Mouse (Mus musculus) embryonic facial prominence, embryonic 12.5 days (tissue): ENCODE results near the gene Olfr545. TPM values are rescaled to one million over a fixed set of nuclear protein-coding genes. Genes with fewer than 3 reads are reported as not detected.

Experiments used
- ATAC-seq: fragments of 200-750 bp; cut with Nextera tagmentation; 2 replicates; pipeline ENCODE4 v1.8.0; 2017; ENCODE audit not compliant: insufficient number of reproducible peaks, insufficient read depth, low FRiP score, low TSS enrichment
- H3K27ac ChIP-seq: fragments of 300-500 bp; sonication (generic); 2 replicates; pipeline ENCODE4 v1.5.1; 2016; ENCODE audit warnings: mild to moderate bottlenecking
- H3K27me3 ChIP-seq: fragments of 300-500 bp; sonication (generic); 2 replicates; pipeline ENCODE4 v1.6.1; 2016; ENCODE audit warnings: mild to moderate bottlenecking, moderate library complexity
- H3K36me3 ChIP-seq: fragments of 300-500 bp; sonication (generic); 2 replicates; pipeline ENCODE4 v1.6.1; 2016; ENCODE audit warnings: mild to moderate bottlenecking
- H3K4me1 ChIP-seq: fragments of 300-500 bp; sonication (generic); 2 replicates; pipeline ENCODE4 v1.6.1; 2016
- H3K4me2 ChIP-seq: fragments of 300-500 bp; sonication (generic); replicated peaks from 2 replicates; pipeline ENCODE4 v1.6.1; 2016; ENCODE audit warnings: mild to moderate bottlenecking, moderate library complexity
- H3K4me3 ChIP-seq: fragments of 300-500 bp; sonication (generic); 2 replicates; pipeline ENCODE4 v1.5.1; 2016; ENCODE audit warnings: mild to moderate bottlenecking
- H3K9ac ChIP-seq: fragments of 300-500 bp; sonication (generic); 2 replicates; pipeline ENCODE4 v1.6.1; 2016; ENCODE audit warnings: mild to moderate bottlenecking, moderate library complexity
- H3K9me3 ChIP-seq: fragments of 300-500 bp; sonication (generic); 2 replicates; pipeline ENCODE4 v1.6.1; 2016; ENCODE audit warnings: mild to moderate bottlenecking, moderate library complexity
- WGBS: fragments of 180-500 bp; shearing (Covaris S2); methylation state at CpG from one replicate; pipeline ENCODE4 v1.1.7; 2016; 5-methylcytosine and 5-hydroxymethylcytosine counted together
- polyA plus RNA-seq: library from polyadenylated mRNA; unstranded; fragments of >200 nt; fragmentation: Nextera tagmentation; extraction: Ambion mirVana; gene quantifications from 2 replicates; pipeline ENCODE4 v1.2.1, GENCODE M21; 2016

The Olfr545 gene
- 0.13 and 0.14 TPM in 2 replicates for polyA plus RNA-seq

DNA sequence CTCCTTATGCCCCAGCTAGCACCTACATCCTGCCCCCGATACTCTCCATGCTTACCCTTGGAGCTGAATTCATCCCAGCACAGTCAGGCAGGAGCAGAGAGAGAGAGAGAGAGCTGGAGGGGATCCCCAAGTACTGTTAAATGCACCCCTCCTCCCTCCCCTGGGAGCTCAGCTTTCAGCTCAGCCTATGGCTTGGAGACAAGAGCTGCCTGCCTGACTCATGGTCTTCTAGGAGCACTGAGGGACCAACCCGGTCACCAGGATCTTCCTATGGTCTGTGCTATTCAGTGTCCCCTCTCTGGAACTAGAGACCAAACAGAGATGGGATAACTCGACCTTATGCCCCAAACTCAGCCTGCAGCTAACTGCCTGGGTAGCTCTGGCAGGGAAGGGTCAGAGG is at the start of gene Olfr545:
Olfr545 (minus strand) TSS at position 101 of the 400 bp plus-strand sequence.
- Histone ChIP-seq H3K4me3 (no peak within 1 kb of the TSS), H3K4me1 (no peaks in the 10 kb centered on the region), H3K9me3 (no peaks in the 10 kb centered on the region), H3K4me2 (no peak within 1 kb of the TSS), H3K36me3 (no peaks in the 10 kb centered on the region), H3K9ac (no peak within 1 kb of the TSS), H3K27ac (no peak within 1 kb of the TSS), H3K27me3 (no peaks in the 10 kb centered on the region)
- WGBS: 71% methylated on average over 3 of the region's 3 CpGs
- 0 out of 2 replicates have a peak, but pooled peaks have one; percentile 7 for ATAC-seq

DNA sequence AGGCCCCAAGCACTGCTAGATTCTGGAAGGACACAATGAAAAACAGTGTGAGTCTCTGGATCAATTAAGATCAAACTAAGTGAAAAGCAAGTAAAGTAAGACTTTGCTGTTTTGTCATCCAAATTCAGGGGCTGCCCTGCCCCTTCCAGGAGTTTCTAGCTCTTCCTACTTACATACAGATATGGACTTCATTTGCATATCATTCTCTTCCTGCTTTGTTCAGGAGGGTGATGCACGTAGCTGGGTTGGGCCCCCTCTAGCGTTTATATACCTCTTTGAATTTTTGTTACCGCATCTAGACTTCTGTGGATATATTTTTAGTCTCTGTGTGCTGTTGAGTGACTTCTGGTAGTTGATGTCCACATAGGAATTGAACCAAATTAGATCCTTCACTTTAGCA is 41.9 kb upstream of the Olfr545 start:
- WGBS: 73% methylated on average over 3 of the region's 3 CpGs
- no peak for ATAC-seq
- Histone ChIP-seq H3K4me2 (no peak overlapping the region), H3K36me3 (no peaks in the 10 kb centered on the region), H3K27me3 (no peaks in the 10 kb centered on the region), H3K27ac (no peak overlapping the region), H3K4me1 (no peaks in the 10 kb centered on the region), H3K4me3 (no peak overlapping the region), H3K9ac (no peak overlapping the region), H3K9me3 (no peaks in the 10 kb centered on the region)

DNA sequence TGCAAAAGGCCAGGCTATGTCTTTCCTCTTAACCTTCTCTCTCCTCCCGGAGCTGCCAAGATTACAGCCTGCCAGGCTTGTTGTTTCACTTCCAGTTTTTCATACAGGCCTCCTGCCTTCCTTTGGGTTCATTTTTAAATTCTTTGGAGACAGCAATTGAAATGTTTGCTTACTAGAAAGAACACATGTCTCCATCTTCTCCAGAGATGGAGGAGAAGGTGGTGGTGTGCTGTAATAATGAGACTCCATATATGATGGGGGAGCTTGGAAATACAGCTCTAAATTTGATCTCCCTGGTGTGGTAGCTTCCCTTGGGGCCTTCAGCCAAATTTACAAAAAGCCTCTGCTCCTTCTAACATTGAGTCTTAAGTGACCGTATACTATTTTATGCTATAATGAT is 41.2 kb upstream of the Olfr545 start, which contains the start of gene Olfr548-ps1:
Olfr548-ps1 (plus strand) TSS at position 301 of the 400 bp plus-strand sequence.
- WGBS: 74% methylated on average over 2 of the region's 2 CpGs
- H3K27me3 ChIP-seq: no peaks in the 10 kb centered on the region
- H3K4me1 ChIP-seq: no peaks in the 10 kb centered on the region
- ATAC-seq: no peak
- no peak within 1 kb of the TSS for H3K9ac ChIP-seq
- H3K4me3 ChIP-seq: no peak within 1 kb of the TSS
- no peaks in the 10 kb centered on the region for H3K9me3 ChIP-seq
- no peaks in the 10 kb centered on the region for H3K36me3 ChIP-seq
- H3K27ac ChIP-seq: no peak within 1 kb of the TSS
- no peak within 1 kb of the TSS for H3K4me2 ChIP-seq

DNA sequence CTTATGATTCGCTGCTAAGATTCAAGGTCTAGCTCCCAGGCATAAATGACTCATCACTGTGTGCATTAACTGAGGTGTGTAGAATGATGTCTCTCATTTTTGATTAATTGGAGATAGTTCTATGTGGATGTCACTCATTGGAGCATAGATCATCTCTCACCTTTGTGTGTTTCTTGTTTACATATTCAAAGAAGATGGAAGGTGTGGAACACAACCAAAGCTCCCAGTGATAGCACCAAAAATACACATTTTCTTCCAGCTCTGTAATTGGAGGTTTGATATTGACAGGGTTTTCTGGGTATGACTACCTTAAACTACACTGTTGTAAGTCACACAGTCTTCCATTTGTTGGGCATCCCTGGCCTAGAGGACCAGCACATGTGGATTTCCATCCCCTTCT is 35.1 kb upstream of the Olfr545 start, which contains the start of gene Olfr547:
Olfr547 (plus strand) TSS at position 301 of the 400 bp plus-strand sequence.
- Histone ChIP-seq H3K4me1 (no peaks in the 10 kb centered on the region), H3K9me3 (no peaks in the 10 kb centered on the region), H3K36me3 (no peaks in the 10 kb centered on the region), H3K27ac (no peak within 1 kb of the TSS), H3K27me3 (no peaks in the 10 kb centered on the region), H3K9ac (no peak within 1 kb of the TSS), H3K4me3 (no peak within 1 kb of the TSS), H3K4me2 (no peak within 1 kb of the TSS)
- 94% methylated on average over 1 of the region's 1 CpGs for WGBS
- ATAC-seq: no peak

DNA sequence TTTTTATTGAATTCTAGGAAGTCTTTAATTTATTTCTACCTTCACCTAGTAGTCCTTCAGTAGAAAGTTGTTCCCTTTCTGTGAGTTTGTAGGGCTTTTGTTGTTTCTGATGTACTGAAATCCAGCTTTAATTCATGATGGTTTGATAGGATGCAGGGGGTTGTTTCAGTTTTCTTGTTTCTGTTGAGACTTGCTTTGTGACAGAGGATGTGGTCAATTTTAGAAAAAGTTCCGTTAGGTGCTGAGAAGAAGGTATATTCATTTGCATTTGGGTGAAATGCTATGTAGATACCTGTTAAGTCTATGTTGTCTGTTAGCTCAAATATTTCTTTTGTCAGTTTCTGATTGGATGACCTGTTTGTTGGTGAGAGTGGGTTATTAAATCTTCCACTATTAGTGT is 29.7 kb upstream of the Olfr545 start:
- WGBS: 70% methylated on average over 1 of the region's 1 CpGs
- Histone ChIP-seq H3K9me3 (no peaks in the 10 kb centered on the region), H3K27ac (no peak overlapping the region), H3K27me3 (no peaks in the 10 kb centered on the region), H3K9ac (no peak overlapping the region), H3K4me2 (no peak overlapping the region), H3K36me3 (no peaks in the 10 kb centered on the region), H3K4me1 (no peaks in the 10 kb centered on the region), H3K4me3 (no peak overlapping the region)
- no peak for ATAC-seq

DNA sequence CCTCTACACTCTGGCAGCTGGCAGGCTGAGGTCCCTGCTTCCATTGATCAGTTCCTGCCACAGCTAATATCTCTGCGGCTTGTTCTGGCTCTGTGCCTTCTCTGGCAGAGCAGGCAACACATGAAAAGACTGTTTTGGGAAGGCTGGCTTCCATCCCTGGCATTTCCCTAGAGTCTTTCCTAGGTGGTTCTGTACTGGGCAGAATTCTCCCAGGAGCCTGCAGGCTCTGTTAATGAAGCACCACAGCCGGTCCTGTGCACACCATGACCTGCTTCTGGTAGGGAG is 17.6 kb upstream of the Olfr545 start:
- Histone ChIP-seq H3K4me2 (no peak overlapping the region), H3K4me3 (no peak overlapping the region), H3K9me3 (no peaks in the 10 kb centered on the region), H3K27ac (no peak overlapping the region), H3K4me1 (peaks cover 7% of the 10 kb centered on the region; the same call in 1 of the 2 replicates), H3K27me3 (peaks cover 11% of the 10 kb centered on the region), H3K9ac (no peak overlapping the region), H3K36me3 (no peaks in the 10 kb centered on the region)
- ATAC-seq: no peak
- 81% methylated on average over 2 of the region's 2 CpGs for WGBS

DNA sequence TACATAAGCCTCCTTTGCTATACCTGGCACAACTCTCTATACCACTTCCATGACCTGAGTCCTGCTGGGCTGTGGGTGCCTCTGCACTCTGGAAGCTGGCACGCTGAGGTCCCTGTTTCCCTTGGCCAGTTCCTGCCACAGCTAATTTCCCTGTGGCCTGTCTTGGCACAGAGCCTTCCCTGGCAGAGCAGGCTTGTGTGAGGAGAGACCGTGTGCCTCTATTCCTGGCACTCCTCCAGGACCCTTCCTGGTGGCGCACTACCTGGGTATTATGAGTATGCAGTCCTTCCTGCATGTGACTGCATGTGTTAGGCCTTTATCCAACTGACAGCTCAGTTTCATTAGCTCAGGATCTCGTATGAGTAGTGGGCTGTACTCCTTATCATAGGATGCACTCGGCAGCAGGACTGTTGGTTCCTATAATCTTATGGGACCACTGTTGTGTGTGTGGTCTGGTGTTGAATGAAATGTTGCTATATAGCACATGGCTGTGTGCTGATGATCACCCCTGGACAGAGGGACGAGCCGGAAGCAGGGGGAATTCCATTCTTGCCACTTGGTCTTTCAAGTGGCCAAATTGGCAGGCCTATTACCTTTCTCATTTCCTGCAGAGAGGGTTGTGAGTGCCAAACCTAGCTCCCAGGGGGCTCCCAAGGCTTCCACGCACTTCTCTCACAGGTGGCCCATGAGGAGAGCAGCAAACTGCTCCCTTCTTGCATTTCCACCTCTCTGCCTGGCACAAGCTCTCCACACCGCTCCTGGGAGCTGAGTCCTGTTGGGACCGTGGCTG is 17.1 kb upstream of the Olfr545 start:
- Histone ChIP-seq H3K27ac (no peak overlapping the region), H3K4me3 (no peak overlapping the region), H3K9ac (no peak overlapping the region), H3K36me3 (no peaks in the 10 kb centered on the region), H3K4me2 (no peak overlapping the region), H3K4me1 (peaks cover 7% of the 10 kb centered on the region; the same call in 1 of the 2 replicates), H3K9me3 (no peaks in the 10 kb centered on the region), H3K27me3 (peaks cover 17% of the 10 kb centered on the region)
- no peak for ATAC-seq
- 71% methylated on average over 10 of the region's 10 CpGs for WGBS

DNA sequence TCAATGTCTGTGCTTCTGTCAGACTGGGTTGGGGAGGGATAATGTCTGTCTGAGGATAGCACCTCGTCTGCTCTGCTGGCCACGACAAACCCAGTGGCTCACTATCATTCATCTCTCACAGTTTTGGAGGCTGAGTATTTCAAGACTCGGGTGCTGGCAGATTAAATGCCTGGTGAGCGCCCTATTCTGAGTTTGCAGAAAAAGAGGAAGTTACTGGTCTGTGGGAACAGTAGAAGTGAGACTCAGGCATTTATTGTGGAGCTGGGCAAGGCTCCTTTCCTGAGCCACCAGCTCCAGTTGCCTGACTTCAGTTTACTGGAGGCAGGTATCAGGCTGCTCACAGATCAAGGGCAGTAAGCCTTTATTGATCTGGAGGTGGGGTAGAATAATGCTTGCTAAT is 14.8 kb upstream of the Olfr545 start:
- 64% methylated on average over 4 of the region's 4 CpGs for WGBS

DNA sequence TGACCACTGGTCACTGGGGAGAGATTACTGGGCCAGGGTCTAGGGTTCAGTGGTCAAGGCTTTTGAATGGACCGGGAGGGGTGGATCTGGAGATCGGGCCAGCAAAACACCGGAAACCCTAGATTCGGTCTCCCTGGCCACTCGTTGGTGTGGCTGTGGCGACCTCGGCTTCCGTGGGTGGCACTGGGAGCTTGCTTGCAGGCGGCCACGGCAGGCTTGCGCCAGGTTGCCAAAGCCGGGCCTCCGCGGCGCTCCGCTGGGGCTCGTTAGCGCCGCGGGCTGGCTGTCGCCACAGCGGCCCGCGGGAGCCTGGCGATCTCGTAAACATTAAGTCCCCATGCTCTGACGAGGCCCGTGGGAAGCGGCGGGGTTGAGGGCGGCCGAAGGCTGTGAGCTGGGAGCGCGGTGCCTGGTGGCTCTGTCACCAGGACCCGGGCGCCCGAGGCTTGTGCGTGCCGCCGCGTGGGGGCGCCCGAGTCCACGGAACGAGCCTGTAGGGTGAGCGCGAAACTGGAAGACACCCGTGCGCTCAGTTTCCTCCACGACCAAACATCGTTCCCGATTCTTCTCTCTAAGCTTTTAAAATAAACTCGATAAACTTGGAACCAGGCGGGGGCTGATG is 13.6 kb upstream of the Olfr545 start:
- Histone ChIP-seq H3K27ac (no peak overlapping the region), H3K36me3 (no peaks in the 10 kb centered on the region), H3K27me3 (peaks cover 18% of the 10 kb centered on the region), H3K4me2 (peak overlapping the region; percentile 77), H3K4me1 (peaks cover 7% of the 10 kb centered on the region; the same call in 1 of the 2 replicates), H3K4me3 (peak overlapping the region; percentile 41), H3K9ac (peak overlapping the region; percentile 59), H3K9me3 (no peaks in the 10 kb centered on the region)
- ATAC-seq: peak; percentile 94
- under 1% methylated on average over 53 of the region's 54 CpGs for WGBS

More for the DNA sequence above, 14.8 kb upstream of the Olfr545 start:
- peaks cover 7% of the 10 kb centered on the region; the same call in 1 of the 2 replicates for H3K4me1 ChIP-seq
- peaks cover 18% of the 10 kb centered on the region for H3K27me3 ChIP-seq
- no peak overlapping the region for H3K4me3 ChIP-seq
- H3K9ac ChIP-seq: no peak overlapping the region
- no peak overlapping the region for H3K4me2 ChIP-seq
- H3K36me3 ChIP-seq: no peaks in the 10 kb centered on the region
- no peaks in the 10 kb centered on the region for H3K9me3 ChIP-seq
- no peak overlapping the region for H3K27ac ChIP-seq
- no peak for ATAC-seq

DNA sequence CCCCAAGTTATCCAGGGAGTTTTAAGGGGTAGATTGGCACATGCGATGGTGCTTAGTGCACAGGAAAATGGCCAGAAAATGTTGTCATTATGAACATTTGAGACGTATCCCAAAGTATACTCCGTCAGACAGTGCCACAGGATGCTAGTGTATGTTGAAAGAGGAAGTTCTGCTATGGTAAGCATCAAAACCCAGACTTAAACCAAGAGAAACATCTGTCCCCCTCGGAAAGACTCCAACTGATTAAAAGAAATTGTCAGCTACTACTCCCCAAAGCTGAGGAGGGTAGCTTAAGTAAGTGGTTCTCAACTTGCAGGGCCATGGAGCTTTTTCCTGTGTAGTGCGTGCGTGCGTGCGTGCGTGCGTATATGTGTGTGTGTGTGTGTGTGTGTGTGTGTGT is 12.6 kb upstream of the Olfr545 start:
- peaks cover 7% of the 10 kb centered on the region; the same call in 1 of the 2 replicates for H3K4me1 ChIP-seq
- H3K9me3 ChIP-seq: no peaks in the 10 kb centered on the region
- 93% methylated on average over 10 of the region's 10 CpGs for WGBS
- H3K4me2 ChIP-seq: no peak overlapping the region
- no peak overlapping the region for H3K9ac ChIP-seq
- H3K36me3 ChIP-seq: no peaks in the 10 kb centered on the region
- ATAC-seq: no peak
- H3K4me3 ChIP-seq: no peak overlapping the region
- H3K27ac ChIP-seq: no peak overlapping the region
- H3K27me3 ChIP-seq: peaks cover 18% of the 10 kb centered on the region

DNA sequence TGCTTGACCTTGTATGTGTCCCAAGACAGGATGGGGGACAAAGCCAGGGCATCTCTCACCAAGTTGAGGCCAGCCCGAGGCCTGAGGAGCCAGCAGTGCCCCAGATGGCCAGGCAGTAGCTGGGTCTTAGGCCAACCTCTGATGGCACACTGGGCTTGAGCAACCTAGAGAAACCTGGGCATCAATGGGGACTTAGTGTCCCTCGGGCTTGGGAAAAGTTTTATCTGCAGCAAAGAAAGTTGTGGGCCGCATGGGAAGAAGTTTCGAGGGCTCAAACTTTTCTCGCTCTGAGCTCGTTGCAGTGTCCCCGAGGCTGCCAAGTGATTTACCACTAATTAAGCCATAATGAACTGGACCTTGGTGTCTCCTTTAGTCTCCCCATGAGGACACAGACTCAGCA is 10.4 kb upstream of the Olfr545 start:
- Histone ChIP-seq H3K4me3 (no peak overlapping the region), H3K9ac (no peak overlapping the region), H3K4me1 (no peaks in the 10 kb centered on the region; the same call in 1 of the 2 replicates), H3K9me3 (no peaks in the 10 kb centered on the region), H3K27ac (no peak overlapping the region), H3K36me3 (no peaks in the 10 kb centered on the region), H3K27me3 (peaks cover 18% of the 10 kb centered on the region), H3K4me2 (no peak overlapping the region)
- WGBS: 64% methylated on average over 7 of the region's 7 CpGs
- ATAC-seq: no peak

DNA sequence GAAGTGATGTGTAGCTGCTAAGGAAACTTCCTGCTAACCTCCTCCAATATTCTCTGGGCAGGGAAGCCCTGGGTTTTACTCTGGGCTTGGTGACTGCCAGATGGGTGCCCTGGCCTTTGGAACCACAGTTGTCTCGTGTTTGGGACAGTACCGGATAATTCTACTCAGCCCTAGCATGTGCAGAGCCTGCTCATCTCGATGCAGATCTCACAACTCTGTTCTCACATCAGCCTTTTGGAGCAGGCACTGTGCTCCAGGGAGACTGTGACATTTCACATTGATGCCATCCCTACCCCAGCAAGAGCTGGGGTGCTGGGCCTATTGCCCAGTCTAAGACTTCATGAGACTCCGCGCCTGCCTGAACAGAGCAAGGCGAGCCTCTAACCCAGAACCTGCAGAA is 9.3 kb upstream of the Olfr545 start:
- no peak overlapping the region for H3K27ac ChIP-seq
- ATAC-seq: no peak
- H3K4me1 ChIP-seq: no peaks in the 10 kb centered on the region
- H3K9ac ChIP-seq: no peak overlapping the region
- no peaks in the 10 kb centered on the region for H3K9me3 ChIP-seq
- H3K36me3 ChIP-seq: no peaks in the 10 kb centered on the region
- 87% methylated on average over 6 of the region's 6 CpGs for WGBS
- H3K27me3 ChIP-seq: peaks cover 16% of the 10 kb centered on the region
- no peak overlapping the region for H3K4me2 ChIP-seq
- no peak overlapping the region for H3K4me3 ChIP-seq
